10 mouse cellular contexts compared by ENCODE assay signal in genomic region chr6:140732971-140733640, GRCm38 (mm10). TPM values are rescaled to one million over a fixed set of nuclear protein-coding genes. Genes with fewer than 3 reads are reported as not detected.
DNase-seq lines count a peak whose midpoint lies in the region; ATAC-seq and TF ChIP-seq lines count a peak whose summit lies in the region.
"Had no signal": no experiment of that assay in that cellular context is flagged by ENCODE, and none has a peak within 500 bp of the region (broad histone marks: within the 10 kb centered on the region; RNA-seq: fewer than 3 reads in every experiment).

No protein-coding gene starts in this region.

- no peak overlapping the region for H3K27ac ChIP-seq in embryonic facial prominence, embryonic 14.5 days (replicated peaks; ENCODE audit: low read depth, low read length)
- peak overlapping the region; percentile 70 for H3K27ac ChIP-seq in intestine, embryonic 14.5 days (ENCODE audit: low read depth)
- no peak overlapping the region for H3K27ac ChIP-seq in neural tube, embryonic 12.5 days
- no peak overlapping the region for H3K27ac ChIP-seq in thymus, adult 2 months (ENCODE audit: control insufficient read depth, insufficient read depth, low read length)

- 0 out of 2 replicates have a peak, but pooled peaks cover 4% of the 10 kb centered on the region for H3K9me3 ChIP-seq in embryonic facial prominence, embryonic 14.5 days (ENCODE audit: control insufficient read depth, low read length)
- no peaks in the 10 kb centered on the region for H3K9me3 ChIP-seq in intestine, embryonic 14.5 days (ENCODE audit: control insufficient read depth, low read length)
- H3K9me3 ChIP-seq in neural tube, embryonic 12.5 days, result no peaks in the 10 kb centered on the region

- no peak for TF ChIP-seq POLR2A in thymus, adult 2 months (IDR thresholded peaks at IDR 0.05; ENCODE audit: control insufficient read depth, extremely low read depth, insufficient read depth, low read length, poor library complexity)

- peak overlapping the region; percentile 43; the same call in 1 of the 2 replicates for H3K9ac ChIP-seq in embryonic facial prominence, embryonic 14.5 days (ENCODE audit: low read depth, low read length)
- H3K9ac ChIP-seq in intestine, embryonic 14.5 days (ENCODE audit: low read length), result peak overlapping the region; percentile 25; the same call in 1 of the 2 replicates
- H3K9ac ChIP-seq in neural tube, embryonic 12.5 days, result 0 out of 2 replicates have a peak overlapping the region, but pooled peaks have one; percentile 29

- no peaks in the 10 kb centered on the region for H3K36me3 ChIP-seq in embryonic facial prominence, embryonic 14.5 days (ENCODE audit: control insufficient read depth, insufficient read depth, low read length)
- no peaks in the 10 kb centered on the region for H3K36me3 ChIP-seq in intestine, embryonic 14.5 days (ENCODE audit: control insufficient read depth, insufficient read depth, low read length)
- H3K36me3 ChIP-seq in neural tube, embryonic 12.5 days, result no peaks in the 10 kb centered on the region
- no peaks in the 10 kb centered on the region for H3K36me3 ChIP-seq in thymus, adult 2 months (ENCODE audit: control insufficient read depth, insufficient read depth, low read length)

- 34% methylated on average over 10 of the region's 10 CpGs for WGBS in embryonic facial prominence, embryonic 14.5 days
- 31% methylated on average over 10 of the region's 10 CpGs for WGBS in intestine, embryonic 14.5 days
- 39% methylated on average over 10 of the region's 10 CpGs for WGBS in neural tube, embryonic 12.5 days
- WGBS in thymus, adult 2 months, result 57% methylated on average over 10 of the region's 10 CpGs

- H3K4me1 ChIP-seq in embryonic facial prominence, embryonic 14.5 days (ENCODE audit: control insufficient read depth, insufficient read depth, low read length), result no peaks in the 10 kb centered on the region
- 0 out of 2 replicates have a peak, but pooled peaks cover 14% of the 10 kb centered on the region for H3K4me1 ChIP-seq in intestine, embryonic 14.5 days (replicated peaks; ENCODE audit: control insufficient read depth, insufficient read depth, low read length)
- H3K4me1 ChIP-seq in neural tube, embryonic 12.5 days, result peaks cover 11% of the 10 kb centered on the region; the same call in 1 of the 2 replicates
- H3K4me1 ChIP-seq in thymus, adult 2 months (replicated peaks; ENCODE audit: control insufficient read depth, insufficient read depth, low read length), result no peaks in the 10 kb centered on the region

- DNase-seq in layer of hippocampus, adult 18-20 months (ENCODE audit: low spot score in 2 of 2), result peak; percentile 11 to 39
- no peak for DNase-seq in layer of hippocampus, adult 9-10 months (ENCODE audit: low spot score)
- no peak for DNase-seq in embryonic facial prominence, embryonic 14.5 days (ENCODE audit: low spot score)
- no peak for DNase-seq in intestine, embryonic 14.5 days (ENCODE audit: low spot score)
- no peak for DNase-seq in thymus, adult 2 months
- no peak for DNase-seq in urinary bladder, postnatal 4 days (ENCODE audit: low spot score in 2 of 2)
- DNase-seq in spleen, postnatal 4 days (ENCODE audit: low spot score in 2 of 2), result no peak

- H3K4me3 ChIP-seq in embryonic facial prominence, embryonic 14.5 days (ENCODE audit: low read depth, low read length), result peak overlapping the region; percentile 24
- H3K4me3 ChIP-seq in intestine, embryonic 14.5 days (ENCODE audit: low read depth, low read length), result peak overlapping the region; percentile 29
- H3K4me3 ChIP-seq in neural tube, embryonic 12.5 days, result peak overlapping the region; percentile 21; the same call in 1 of the 2 replicates
- H3K4me3 ChIP-seq in thymus, adult 2 months (ENCODE audit: control insufficient read depth, insufficient read depth, low read length), result no peak overlapping the region

- peak overlapping the region; percentile 50 for H3K4me2 ChIP-seq in embryonic facial prominence, embryonic 14.5 days (ENCODE audit: low read depth, low read length)
- peak overlapping the region; percentile 57 for H3K4me2 ChIP-seq in intestine, embryonic 14.5 days (ENCODE audit: low read length)
- H3K4me2 ChIP-seq in neural tube, embryonic 12.5 days (replicated peaks), result peak overlapping the region; percentile 56

- no peaks in the 10 kb centered on the region for H3K27me3 ChIP-seq in embryonic facial prominence, embryonic 14.5 days (replicated peaks; ENCODE audit: control insufficient read depth, insufficient read depth, low read length)
- no peaks in the 10 kb centered on the region for H3K27me3 ChIP-seq in intestine, embryonic 14.5 days (replicated peaks; ENCODE audit: control insufficient read depth, insufficient read depth, low read length)
- H3K27me3 ChIP-seq in neural tube, embryonic 12.5 days (replicated peaks), result no peaks in the 10 kb centered on the region
- H3K27me3 ChIP-seq in thymus, adult 2 months (ENCODE audit: control insufficient read depth, insufficient read depth, low read length), result no peaks in the 10 kb centered on the region

- peak; percentile 73 for ATAC-seq in embryonic facial prominence, embryonic 14.5 days (ENCODE audit: low read depth)
- no peak for ATAC-seq in intestine, embryonic 14.5 days (replicated peaks; ENCODE audit: low FRiP score, low TSS enrichment, low read depth)
- ATAC-seq in neural tube, embryonic 12.5 days (ENCODE audit: low FRiP score, low read depth), result peak; percentile 69; the same call in 1 of the 2 replicates

- TF ChIP-seq CTCF in thymus, adult 2 months (IDR thresholded peaks at IDR 0.05; ENCODE audit: borderline replicate concordance, control insufficient read depth, extremely low read depth, insufficient read depth, low read length, poor library complexity), result no peak

RNA-seq across cellular contexts. Expression of gene Gm11077, which starts 4.0 kb away (rescaled TPM):
- total RNA-seq in layer of hippocampus, adult 18-20 months (2021), result not detected
- not detected in 2 replicates for polyA plus RNA-seq in embryonic facial prominence, embryonic 14.5 days (2014; fragmentation: Nextera tagmentation; extraction: Ambion mirVana)
- polyA plus RNA-seq in intestine, embryonic 14.5 days (2014; fragmentation: Nextera tagmentation; extraction: Ambion mirVana), result not detected in 2 replicates
- polyA plus RNA-seq in neural tube, embryonic 12.5 days (2016; fragmentation: Nextera tagmentation; extraction: Ambion mirVana), result not detected in 2 replicates
- not detected in 2 replicates for polyA plus RNA-seq in thymus, adult 2 months (2012; rRNA removed)
- total RNA-seq: layer of hippocampus, adult 8-10 months had no signal
- polyA plus RNA-seq: testis, adult 2 months had no signal

Comparison
In these comparisons a context has a peak if more than half of its experiments do, and no peak if none do; other contexts are left out.
1. DNase-seq: peak in layer of hippocampus, adult 18-20 months (2 of 2); none in layer of hippocampus, adult 9-10 months (single experiment), embryonic facial prominence, embryonic 14.5 days (single experiment), intestine, embryonic 14.5 days (single experiment), thymus, adult 2 months (single experiment), urinary bladder, postnatal 4 days (0 of 2) and spleen, postnatal 4 days (0 of 2).
2. Peak in every context shown above with its lines, with median percentiles within 50 percentile points of each other: H3K4me2 ChIP-seq and H3K9ac ChIP-seq.